In the genomic region with DNA sequence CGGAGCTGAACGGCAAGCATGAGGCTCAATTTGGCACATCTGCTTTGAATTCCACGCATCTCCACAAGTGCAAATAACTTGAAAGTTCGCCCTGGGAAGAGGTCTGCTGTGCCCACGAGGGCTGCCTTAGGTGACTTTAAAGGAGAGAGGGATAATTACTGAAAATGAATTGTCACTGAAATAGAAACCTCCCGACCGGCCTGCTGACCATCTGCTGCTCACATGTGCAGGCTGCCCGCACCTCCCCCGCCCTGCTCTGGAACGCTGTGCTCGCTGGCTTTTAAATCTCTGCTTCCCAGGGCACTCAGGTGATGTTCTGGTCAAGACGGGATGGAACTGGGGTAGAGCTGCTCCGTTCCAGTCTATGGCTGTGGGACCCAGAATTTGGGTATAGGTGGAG, we compare ENCODE assay signal across 13 mouse cellular contexts.
A peak's percentile ranks its signal among the peaks of the same experiment; 100 is the strongest.
DNase-seq lines count a peak whose midpoint lies in the region; ATAC-seq and TF ChIP-seq lines count a peak whose summit lies in the region.
"Had no signal": no experiment of that assay in that cellular context is flagged by ENCODE, and none has a peak within 500 bp of the region (broad histone marks: within the 10 kb centered on the region; RNA-seq: fewer than 3 reads in every experiment).

No protein-coding gene starts in this region.

- no peak overlapping the region for H3K27ac ChIP-seq in kidney, embryonic 15.5 days
- no peak overlapping the region for H3K27ac ChIP-seq in kidney, adult 2 months (ENCODE audit: insufficient read depth, low read depth, low read length)
- H3K27ac ChIP-seq: heart, adult 2 months had no signal

- 0 out of 2 replicates have a peak, but pooled peaks have one; percentile 49 for ATAC-seq in kidney, embryonic 15.5 days (replicated peaks; ENCODE audit: low FRiP score)
- no peak for ATAC-seq in megakaryocyte progenitor cell, adult 5-6 weeks (replicated peaks; ENCODE audit: poor library complexity)

- H3K4me3 ChIP-seq in kidney, embryonic 15.5 days (replicated peaks): no peak overlapping the region
- H3K4me3 ChIP-seq in kidney, adult 2 months (ENCODE audit: insufficient read depth, low read depth, low read length): no peak overlapping the region
- H3K4me3 ChIP-seq: heart, adult 2 months had no signal

- 20% methylated on average over 13 of the region's 13 CpGs for WGBS in kidney, embryonic 15.5 days
- 44% methylated on average over 13 of the region's 13 CpGs for WGBS in kidney, adult 2 months

- H3K4me1 ChIP-seq in kidney, embryonic 15.5 days: peaks cover 14% of the 10 kb centered on the region
- H3K4me1 ChIP-seq in kidney, adult 2 months (ENCODE audit: control insufficient read depth, insufficient read depth, low read length): no peaks in the 10 kb centered on the region

- H3K36me3 ChIP-seq in kidney, embryonic 15.5 days: no peaks in the 10 kb centered on the region
- no peaks in the 10 kb centered on the region for H3K36me3 ChIP-seq in kidney, adult 2 months (ENCODE audit: control insufficient read depth, insufficient read depth, low read length)

- H3K27me3 ChIP-seq in kidney, embryonic 15.5 days: peaks cover 4% of the 10 kb centered on the region; the same call in 1 of the 2 replicates
- H3K27me3 ChIP-seq in kidney, adult 2 months (replicated peaks; ENCODE audit: control insufficient read depth, insufficient read depth, low read length): no peaks in the 10 kb centered on the region
- H3K27me3 ChIP-seq: CH12.LX had no signal

- TF ChIP-seq POLR2A in kidney, adult 2 months (IDR thresholded peaks at IDR 0.05; ENCODE audit: low read depth, low read length): no peak

- no peak overlapping the region for H3K9ac ChIP-seq in kidney, embryonic 15.5 days

- no peak for TF ChIP-seq CTCF in kidney, adult 2 months (conservative IDR thresholded peaks at IDR 0.05; ENCODE audit: insufficient read depth, insufficient read length, low read depth, low read length)

- no peak for DNase-seq in kidney, adult 2 months
- DNase-seq in cerebellum, adult 18-20 months: peak; percentile 54 to 57
- DNase-seq in embryo, embryonic 11.5 days (ENCODE audit: low read depth, low spot score): peak; percentile 39
- peak; percentile 37 for DNase-seq in hindlimb bud, embryonic 11.5 days (ENCODE audit: extremely low spot score, low read depth, low spot score)
- no peak for DNase-seq in lung, adult 18-20 months
- DNase-seq in spleen, adult 12 weeks (ENCODE audit: low spot score): no peak
- DNase-seq: lung, postnatal 36 days; right cerebral cortex, postnatal 4 days; thymus, adult 2 months had no signal

- no peak overlapping the region for H3K4me2 ChIP-seq in kidney, embryonic 15.5 days

- H3K9me3 ChIP-seq in kidney, embryonic 15.5 days (replicated peaks): no peaks in the 10 kb centered on the region

Comparison
In these comparisons a context has a peak if more than half of its experiments do, and no peak if none do; other contexts are left out.
1. DNase-seq: peak in cerebellum, adult 18-20 months (2 of 2), embryo, embryonic 11.5 days (single experiment) and hindlimb bud, embryonic 11.5 days (single experiment); none in kidney, adult 2 months (single experiment), lung, adult 18-20 months (0 of 2) and spleen, adult 12 weeks (single experiment).